Mouse (Mus musculus): ENCODE data around the gene Tmem161b.
A peak's percentile ranks its signal among the peaks of the same experiment; 100 is the strongest.
"Not testable (repeated sequence)": the region's sequence is repeated elsewhere in the genome, so short reads cannot be mapped to it uniquely, and the experiment has no call there.

Tmem161b gene

DNA sequence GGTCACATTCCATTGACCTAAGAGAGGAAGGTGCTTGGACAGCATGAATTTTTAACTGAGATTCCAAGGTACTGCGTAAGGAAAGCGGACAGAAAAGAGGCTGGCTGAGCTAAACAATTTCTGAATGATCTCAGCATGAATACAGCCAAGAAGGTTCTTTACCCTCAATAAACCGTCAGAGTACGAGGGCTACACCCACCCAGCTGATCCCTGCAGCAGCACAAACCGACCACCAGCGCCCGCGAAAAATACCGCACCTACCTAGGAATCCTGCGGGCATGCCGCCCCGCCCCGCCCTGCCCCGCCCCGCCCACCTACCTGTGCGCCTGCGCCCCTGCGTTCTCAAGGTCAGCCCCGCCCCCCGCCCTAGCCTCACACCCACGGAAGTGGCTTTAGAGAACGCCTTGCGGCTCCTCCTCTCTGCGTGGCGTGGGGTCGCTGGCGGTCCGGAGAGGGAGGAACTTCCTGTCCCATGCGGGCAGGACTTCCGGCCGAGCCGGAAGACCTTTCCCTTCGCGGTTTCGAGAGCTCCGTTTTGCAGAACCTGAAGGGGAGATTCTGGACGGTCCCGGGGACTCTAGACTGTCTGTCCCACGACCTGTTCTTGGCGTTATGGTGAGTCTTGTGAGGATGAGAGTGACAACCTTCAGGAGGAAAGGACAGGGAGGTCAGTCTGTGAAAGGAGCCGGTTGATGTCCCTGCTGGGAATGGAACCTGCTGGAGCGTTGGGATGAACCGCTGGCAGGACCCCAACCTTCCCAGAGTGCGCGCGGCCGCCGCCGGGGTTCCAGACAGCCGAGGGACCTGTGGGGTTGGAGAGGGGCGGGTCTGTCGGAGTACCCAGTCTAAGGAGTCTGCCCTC, at the start of gene Tmem161b:
TSS of gene Tmem161b (plus strand) at position 477 of the 862 bp plus-strand sequence.
- peak; percentile 42 for DNase-seq (ENCODE audit: low spot score)

DNA sequence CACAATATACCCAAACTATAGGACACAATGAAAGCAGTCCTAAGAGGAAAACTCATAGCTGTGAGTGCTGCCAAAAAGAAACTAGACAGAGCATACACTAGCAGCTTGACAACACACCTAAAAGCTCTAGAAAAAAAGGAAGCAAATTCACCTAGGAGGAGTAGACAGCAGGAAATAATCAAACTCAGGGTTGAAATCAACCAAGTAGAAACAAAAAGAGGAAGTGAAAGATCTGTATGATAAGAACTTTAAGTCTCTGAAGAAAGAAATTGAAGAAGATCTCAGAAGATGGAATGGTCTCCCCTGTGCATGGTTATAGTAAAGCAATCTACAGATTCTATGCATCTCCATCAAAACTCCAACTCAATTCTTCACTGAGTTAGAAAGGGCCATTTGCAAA, 36.3 kb upstream of the Tmem161b start:
- not testable (repeated sequence) for DNase-seq (ENCODE audit: low spot score)

DNA sequence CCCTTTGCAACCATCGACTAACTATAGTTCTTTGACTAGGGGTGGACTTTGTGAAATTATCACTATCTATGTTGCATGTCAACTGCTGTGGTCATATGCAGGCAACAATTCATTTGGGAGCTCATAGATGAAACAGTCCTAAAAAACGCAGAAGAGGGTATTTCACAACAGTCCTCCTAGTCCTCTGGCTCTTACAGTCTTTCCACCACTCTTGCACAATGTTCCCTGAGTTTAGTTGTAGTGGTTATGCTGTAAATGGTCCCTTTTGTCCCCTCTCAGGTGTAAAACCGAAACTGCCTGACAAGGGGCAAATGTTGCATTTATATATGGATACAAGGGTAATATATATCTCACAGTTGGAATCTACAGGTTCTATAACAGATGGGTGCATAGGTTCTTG, 29.4 kb upstream of the Tmem161b start:
- no peak for DNase-seq (ENCODE audit: low spot score)

DNA sequence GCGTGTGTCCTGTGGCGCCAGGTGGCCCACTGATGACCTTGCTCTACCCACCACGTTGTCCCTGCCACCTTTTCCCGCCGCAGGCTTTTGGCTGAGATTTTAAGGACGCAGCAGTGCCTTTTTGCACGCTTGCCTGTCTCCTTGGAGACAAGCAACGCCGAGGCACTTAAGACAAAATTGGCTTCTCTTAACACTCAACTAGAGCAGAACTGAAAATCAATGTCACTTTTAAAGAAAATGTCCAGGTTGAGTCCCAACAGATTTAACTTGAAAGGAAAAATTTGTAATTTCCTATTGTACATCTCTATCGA, 541 bp downstream of the Tmem161b start:
- no peak for DNase-seq (ENCODE audit: low spot score)

DNA sequence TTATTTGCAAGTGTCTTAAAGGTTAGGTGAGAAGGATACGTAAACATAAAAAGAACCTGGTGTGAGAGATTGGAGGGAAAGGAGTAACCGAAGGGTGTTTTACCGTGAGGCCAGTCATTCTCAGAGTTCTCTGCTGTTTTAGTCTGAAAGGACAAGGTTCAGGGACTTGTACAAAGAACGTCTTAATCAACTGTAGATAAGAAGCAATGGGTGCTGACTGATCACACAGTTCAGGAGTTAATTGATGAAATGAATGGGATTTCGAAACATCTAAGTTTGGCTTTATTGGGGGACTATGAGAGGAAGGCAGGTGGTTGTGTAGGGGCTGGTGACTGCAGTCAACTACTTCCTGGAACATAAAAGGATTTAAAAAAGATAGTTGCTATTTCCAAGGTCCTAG, 922 bp downstream of the Tmem161b start:
- no peak for DNase-seq (ENCODE audit: low spot score)

DNA sequence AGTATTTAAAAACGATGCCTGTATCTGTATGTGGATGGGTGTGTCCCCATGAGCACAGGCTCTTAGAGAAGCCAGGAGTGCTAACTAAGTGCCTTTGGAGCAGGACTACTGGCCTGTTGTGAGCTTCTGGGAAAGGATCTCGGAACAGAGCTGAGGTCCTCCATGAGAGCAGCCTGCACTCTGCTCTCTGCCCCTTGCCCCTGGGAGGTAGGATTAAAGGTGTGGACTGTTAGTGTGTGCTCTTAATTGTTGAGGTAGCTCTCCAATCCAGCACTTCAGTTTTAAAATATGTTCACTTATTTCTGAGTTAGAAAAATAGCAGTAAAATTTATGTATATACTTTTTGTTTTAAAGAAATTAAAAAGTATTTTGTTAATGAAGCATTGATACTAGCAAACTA, 11.9 kb downstream of the Tmem161b start:
- no peak for DNase-seq (ENCODE audit: low spot score)

DNA sequence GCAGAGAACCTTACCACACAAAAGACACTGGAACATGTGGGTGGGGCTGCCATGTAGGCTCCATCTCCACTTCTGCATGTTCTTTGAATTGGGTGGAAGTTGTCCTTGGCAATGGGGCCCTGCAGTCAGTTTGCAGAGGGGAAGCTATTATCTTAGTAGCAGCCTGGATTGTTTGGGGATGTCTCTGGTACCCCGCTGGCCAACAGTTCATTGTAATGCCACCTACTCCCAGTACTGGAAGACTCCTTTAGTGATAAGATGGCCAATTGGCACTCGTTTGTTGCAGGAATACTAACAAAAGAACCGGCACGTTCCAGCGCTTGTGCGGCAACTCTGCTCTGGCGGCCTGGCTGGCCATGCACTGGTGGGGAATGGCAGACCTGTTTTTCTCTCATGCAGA, 14.7 kb downstream of the Tmem161b start:
- DNase-seq (ENCODE audit: low spot score), result no peak

DNA sequence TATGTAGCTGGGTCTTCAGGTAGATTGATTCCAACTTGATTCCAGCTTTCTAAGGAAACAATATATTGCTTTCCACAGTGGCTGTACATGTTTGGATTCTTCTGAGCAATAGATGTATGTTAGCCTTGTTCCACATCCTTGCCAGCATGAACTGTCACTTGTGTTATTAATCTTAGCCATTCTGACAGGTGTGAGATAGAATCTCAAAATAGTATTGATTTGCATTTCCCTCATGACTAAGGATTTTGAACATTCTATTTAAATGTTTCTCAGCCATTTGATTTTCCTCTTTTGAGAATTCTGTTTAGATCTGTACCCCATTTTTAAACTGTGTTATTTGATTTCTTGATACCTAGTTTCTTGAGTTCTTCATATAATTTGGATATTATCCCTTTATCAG, 16.1 kb downstream of the Tmem161b start:
- no peak for DNase-seq (ENCODE audit: low spot score)

DNA sequence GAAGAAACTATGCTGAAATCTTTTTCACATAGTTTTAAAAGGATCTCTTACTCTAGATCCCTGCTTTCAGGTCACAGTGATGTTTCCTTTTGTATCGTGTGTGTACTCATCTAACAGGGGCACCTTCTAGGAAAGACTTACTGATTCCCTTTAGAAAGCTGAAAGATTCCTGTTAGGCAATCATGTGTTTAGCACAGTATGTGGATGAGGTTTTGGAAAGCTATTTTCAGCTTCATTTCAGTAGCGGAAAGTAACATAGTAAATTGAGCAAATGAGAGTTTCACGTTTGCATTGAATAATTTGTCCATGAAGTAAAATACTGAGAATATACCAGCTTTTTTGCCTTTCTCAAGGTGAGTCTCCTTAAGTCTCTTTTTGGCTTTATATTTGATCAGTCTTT, 26.0 kb downstream of the Tmem161b start:
- DNase-seq (ENCODE audit: low spot score), result no peak

DNA sequence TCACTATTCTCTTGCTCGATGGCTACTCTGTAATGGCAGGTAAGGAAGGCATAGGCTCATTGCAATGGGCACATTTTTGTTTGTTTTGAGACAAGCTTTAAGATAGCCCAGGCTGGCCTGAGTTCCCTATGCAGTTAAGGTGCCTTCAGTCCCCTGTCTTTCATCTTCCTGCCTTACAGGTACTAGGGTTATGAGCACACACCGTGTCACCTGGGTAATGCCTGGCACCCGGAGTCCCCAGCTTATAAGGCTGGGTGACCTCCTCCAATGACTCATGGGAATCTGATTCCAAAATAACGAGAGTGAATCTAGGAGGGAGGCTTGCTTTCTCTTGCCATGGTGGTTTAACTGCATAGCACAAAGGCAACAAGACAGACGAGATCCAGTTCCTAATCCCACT, 29.2 kb downstream of the Tmem161b start:
- DNase-seq (ENCODE audit: low spot score), result no peak

DNA sequence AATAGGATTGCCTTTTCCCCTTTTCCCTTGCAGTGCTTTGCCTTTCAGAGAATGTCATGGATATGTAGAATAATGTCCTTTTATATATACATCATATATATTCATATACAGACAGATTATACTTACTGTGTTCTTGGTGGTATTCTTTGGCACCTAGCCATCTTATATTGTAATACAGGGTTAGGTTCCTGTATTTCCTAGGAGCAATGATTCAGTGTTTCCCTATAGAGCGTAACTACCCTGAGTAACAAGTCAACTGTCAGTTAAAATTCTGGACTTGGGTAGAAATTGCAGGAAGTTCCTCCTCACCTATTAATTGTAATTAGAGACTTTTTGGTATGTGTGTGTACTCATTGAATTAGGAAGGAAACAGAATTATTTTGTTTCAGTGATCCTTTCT, 33.0 kb downstream of the Tmem161b start:
- DNase-seq (ENCODE audit: low spot score), result no peak

DNA sequence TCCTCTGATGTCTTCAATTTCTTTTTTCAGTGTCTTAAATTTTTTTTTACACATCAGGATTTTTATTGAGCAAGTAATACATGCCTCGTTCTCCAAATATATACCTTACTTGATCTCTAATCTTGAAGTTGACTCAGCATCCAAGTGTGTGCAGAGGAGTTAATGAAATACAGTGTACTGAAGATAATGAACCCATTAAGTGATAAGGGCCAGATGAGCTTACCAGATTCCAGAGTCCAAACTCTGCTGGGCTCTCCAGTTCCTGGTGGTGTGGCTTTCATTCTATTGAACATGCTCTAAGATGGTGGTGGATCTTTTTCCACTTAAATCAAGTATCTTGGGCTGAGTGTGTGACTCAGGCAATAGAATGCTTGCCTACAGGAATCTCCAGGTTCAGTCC, 42.3 kb downstream of the Tmem161b start:
- not testable (repeated sequence) for DNase-seq (ENCODE audit: low spot score)

DNA sequence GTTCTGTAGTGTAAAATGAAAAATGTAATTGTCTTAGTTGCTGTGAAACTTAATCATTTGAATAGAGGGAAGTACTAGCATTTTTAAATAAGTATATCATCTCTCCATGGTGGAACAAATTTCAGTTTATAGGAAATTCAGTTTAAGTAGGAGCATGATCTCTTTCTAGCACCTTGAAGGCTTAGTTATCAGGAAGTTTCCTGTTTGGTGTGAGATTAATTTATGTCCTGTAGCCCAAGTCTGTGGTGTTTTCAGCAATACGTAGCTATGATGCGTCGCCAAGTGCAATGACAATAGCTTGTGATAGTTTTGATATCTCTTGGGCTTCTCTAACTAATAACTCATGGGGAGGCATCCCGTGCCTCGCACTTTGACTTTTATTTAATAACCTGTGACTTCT, 54.1 kb downstream of the Tmem161b start:
- no peak for DNase-seq (ENCODE audit: low spot score)

DNA sequence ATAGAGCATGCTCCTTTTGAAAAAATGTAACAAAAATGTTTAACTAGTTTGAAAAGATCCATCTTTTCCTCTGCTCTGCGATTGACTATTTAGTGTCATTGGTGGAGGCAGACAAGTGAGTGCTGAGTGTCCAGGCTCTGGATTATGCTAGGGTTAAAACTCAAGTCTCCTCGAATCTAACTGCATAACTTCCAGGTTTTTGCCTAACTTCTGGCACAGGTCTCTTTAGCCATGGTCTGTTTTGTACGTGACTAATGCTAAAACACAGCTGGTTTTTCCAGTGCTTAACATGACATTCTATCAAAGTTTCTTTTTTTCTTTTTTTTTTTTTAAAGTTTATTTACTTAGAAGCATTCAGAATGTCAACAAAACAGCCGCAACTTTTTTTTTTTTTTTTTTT, 58.3 kb downstream of the Tmem161b start:
- no peak for DNase-seq (ENCODE audit: low spot score)

DNA sequence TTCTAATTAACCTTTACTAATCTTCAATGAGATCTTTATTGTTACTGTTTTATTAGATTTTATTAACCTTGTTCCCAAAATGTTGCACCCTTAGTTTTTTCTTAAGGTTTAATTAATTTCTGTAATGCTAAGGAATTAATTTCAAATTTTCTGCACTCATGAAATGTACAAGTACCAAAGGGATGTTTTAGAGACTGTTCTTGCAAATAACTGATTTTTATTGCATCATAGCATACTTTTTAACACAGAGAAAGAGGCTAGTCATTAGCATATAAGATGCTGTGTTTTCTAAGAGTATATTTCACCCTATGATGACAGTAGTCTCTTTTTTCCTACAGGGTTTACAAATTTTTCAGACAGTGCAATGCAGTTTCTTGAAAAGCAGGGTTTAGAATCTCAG, 60.9 kb downstream of the Tmem161b start:
- DNase-seq (ENCODE audit: low spot score), result no peak

DNA sequence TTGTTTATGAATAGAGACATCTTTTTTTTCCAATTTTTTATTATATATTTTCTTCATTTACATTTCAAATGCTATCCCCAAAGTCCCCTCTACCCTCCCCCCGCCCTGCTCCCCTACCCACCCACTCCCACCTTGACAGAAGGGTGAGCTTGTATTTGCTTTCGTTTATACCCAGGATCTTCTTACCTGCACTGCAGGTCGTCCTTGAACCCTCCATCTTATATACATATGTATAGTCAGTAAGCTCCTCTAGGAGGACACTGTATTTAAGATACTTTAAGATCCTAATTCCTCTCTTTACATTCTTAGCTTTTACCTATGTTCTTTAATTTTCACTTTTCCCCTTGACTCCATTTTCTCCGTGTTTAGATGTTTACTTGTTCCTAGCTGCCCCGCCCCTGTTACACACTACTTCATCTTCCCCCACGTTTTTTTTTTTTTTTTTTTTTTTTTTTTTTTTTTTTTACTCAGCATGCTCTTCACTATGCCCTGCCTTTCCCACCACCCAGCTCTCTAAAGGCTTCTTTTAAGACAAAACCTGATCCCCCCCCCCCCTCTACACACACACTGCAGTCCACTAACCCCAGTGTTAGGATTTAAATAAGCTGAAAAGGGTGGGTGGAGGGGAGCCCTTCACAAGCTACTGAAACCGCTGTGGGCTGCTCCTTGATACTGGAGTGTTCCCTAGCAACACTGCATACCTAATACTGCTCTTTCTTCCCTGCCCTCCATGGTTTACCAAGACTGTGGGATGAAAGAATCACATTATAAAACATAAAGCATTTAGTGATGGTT, 62.9 kb downstream of the Tmem161b start:
- no peak for DNase-seq (ENCODE audit: low spot score)

DNA sequence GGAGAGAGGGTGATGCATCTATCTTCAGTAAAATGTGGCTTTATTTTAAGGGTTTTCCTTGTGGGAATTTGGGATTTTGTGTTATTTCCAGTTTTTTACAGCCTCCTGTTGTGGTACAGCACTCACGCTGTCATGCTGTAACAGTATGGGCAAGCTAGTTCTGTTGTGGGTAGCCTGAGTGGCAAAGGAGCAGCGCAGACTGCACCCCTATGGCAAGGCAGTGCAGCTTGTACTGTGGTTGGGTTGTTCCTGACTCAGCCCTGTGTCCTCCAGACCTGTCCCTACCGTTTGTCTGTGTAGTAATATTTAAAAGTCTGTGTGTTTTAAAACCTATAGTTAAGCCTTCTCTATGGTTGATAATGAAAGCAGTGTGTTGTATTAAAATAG, 63.5 kb downstream of the Tmem161b start:
- DNase-seq (ENCODE audit: low spot score), result no peak

DNA sequence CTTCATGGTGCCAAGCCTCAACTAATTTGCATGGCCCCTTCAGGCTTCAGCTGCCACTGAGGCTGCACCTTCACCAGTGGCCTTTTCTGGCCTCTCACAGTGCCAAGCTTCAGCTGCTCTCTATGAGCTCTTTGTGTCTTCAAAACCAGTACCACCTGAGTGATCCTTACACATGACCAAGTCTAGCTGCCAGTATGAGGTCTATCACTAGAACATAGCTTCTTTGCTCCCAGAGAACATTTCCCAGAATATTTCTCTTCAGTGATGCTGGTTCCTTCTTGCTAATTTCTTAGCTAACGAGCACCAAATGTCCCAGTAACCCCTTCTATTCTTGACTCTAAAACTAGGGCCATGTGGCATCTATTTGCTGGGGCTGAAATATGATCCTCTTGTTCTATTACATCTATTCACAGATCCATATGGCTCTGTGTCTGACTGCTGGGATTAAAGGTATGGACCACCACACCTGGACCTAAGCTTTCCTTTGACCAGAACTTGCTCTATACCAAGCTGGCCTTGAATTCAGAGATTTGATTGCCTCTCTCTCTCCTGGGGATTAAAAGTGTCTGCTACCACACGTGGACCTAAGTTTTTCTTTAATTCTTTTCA, 77.5 kb downstream of the Tmem161b start:
- DNase-seq (ENCODE audit: low spot score), result no peak

DNA sequence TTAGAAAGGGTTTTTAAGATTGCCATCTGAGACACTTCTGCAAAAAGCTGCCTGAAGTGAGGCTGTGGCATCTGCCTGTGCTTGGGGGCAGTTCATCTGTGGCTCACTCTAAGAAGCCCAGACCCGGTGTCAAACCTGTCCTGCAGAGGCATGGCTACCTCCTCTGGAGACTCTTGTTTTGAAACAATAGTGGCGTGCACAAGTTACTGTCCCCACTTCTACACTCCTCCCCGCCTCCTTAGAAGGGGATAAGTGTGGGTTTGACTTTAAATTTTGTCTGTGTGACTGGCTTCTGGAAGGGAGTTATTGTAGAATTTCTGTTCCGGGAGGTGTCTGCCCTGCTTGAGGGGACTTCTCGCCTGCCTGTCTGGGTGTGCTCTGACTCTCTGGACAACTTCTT, 121.2 kb downstream of the Tmem161b start:
- DNase-seq (ENCODE audit: low spot score), result no peak

DNA sequence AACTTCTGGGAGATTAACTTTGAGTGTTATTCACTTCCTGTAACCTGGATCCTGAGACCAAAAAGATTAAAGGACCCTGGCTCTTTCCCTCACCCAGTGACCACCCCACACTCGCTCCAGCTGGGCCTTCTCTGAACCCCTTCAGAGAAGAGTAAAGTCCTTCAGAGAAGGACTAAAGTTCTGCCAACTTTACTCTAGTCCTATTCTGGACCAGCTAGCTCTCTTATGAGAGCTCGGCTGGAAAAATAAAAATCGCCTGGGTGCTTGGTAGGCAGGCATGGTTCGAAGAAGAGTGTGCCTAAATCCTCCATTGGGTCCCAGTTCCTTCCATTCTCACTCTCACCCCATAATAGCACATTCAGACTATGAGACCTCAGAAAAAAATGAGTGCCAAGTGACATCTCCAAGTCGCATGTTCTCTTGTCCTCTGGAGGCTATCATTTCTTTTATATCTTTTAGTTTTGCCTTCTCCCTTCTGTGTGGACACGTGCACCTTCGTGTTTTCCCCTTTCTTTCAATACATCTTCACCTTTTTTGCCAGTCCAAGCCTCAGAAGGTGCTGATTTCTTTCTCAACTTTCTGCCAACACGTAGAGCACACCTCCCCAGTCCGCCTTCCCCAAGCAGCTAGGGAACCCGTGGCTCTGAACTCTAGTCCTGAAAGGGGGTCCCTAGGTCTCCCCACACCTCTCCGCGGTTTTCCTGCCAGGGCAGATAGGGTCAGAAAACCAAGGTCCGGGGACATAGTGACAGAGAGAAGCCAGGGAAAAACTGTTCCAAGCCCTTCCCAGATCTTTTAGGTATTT, 121.8 kb downstream of the Tmem161b start:
- no peak for DNase-seq (ENCODE audit: low spot score)

DNA sequence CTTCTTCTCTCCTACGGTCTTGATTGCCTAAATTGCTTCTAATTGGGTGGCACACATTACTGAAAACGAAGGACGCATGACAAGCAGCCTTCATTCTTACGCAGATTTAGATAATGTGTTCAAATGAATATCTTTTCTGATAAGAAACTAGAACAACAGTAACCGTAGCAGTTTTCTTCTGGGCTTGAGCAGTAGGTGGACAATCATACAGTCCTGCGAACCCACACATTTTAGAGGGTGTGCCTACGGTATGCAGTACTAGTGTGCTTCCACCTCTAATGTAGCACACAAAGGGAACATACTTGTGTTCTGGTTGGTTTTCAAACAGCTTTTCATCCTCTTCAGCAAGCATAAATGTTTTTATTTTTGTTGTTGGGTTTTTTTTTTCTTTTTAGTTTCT, 122.6 kb downstream of the Tmem161b start:
- DNase-seq (ENCODE audit: low spot score), result no peak

DNA sequence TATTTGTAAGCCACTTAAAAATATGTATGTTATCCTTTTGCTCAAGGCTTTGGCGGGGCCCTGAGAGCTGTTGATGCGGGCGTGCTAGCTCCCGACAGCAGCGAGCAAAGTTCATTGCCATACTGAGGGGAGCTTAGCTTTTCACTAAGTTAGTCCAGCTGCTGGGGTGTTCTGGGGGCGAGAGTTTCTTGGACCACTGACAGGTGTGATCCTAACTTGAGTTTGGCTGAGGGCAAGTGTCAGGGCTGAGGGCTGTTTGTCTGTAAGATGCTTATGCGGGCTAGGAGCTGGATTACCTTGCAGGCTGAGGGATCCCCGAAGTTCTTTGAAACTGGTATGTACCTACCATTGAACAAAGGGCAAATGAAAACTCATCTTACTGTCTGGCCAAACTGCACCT, 123.0 kb downstream of the Tmem161b start:
- DNase-seq (ENCODE audit: low spot score), result no peak
